Mouse (Mus musculus): ENCODE measurements at regions not wholly inside any gene's neighbourhood (a gene's known extent, or its start where the extent isn't known, plus 50 kb on each side); places are given as distances from the start of the nearest gene placed in this dataset.
A peak's percentile ranks its signal among the peaks of the same experiment; 100 is the strongest.

DNA sequence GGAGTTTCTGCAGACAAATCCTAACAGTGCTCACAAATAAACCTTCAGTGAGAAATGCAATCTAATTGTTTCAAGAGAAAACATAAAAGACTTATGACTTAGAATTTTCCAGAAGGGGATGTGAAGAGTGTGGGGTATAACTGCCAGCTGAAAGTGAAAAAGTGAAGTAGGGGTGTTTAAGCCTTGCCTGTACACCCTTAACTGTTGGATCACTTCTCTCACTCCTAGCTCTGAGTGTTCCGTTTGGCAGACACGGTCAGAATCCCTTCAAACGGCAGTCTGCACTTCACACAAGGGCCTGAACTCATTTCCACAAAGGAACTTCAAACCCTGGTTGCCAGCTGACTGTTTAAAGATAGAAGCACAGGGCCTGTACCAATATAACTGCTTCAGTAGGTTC is 101.2 kb upstream of the Mpp6 start:
- no peak overlapping the region for H3K4me3 ChIP-seq
- no peak overlapping the region for H3K9ac ChIP-seq
- no peak overlapping the region for H3K27ac ChIP-seq
- H3K27me3 ChIP-seq: no peaks in the 10 kb centered on the region
- no peaks in the 10 kb centered on the region for H3K9me3 ChIP-seq (replicated peaks)
- ATAC-seq (ENCODE audit: low FRiP score): no peak
- WGBS: 74% methylated on average over 3 of the region's 3 CpGs
- no peaks in the 10 kb centered on the region for H3K36me3 ChIP-seq
- peaks cover 3% of the 10 kb centered on the region; the same call in 1 of the 2 replicates for H3K4me1 ChIP-seq
- H3K4me2 ChIP-seq (replicated peaks): no peak overlapping the region

DNA sequence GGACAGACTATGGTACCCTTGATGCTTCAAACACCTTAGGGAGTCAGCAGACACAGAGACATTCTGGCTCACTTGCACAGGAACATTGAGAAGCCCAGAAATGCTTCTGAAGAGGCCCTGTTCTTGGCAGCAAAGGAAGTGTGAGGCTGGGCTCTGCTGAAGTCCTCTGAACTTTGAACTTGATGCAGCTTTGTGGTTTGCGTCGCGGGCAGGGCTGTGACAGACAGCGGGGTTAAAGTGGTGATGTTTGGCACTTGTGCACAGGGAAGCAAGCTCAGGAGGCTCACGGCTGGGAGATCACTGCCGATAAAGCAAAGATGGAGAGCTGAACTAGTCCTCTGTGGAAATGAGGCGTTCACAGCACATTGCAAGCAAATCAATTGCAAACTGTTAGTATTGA is 100.7 kb upstream of the Mpp6 start:
- no peak for ATAC-seq (ENCODE audit: low FRiP score)
- no peaks in the 10 kb centered on the region for H3K9me3 ChIP-seq (replicated peaks)
- no peak overlapping the region for H3K4me3 ChIP-seq
- no peak overlapping the region for H3K9ac ChIP-seq
- H3K27me3 ChIP-seq: no peaks in the 10 kb centered on the region
- H3K4me1 ChIP-seq: peaks cover 3% of the 10 kb centered on the region; the same call in 1 of the 2 replicates
- no peak overlapping the region for H3K4me2 ChIP-seq (replicated peaks)
- 74% methylated on average over 7 of the region's 7 CpGs for WGBS
- H3K36me3 ChIP-seq: no peaks in the 10 kb centered on the region
- no peak overlapping the region for H3K27ac ChIP-seq

DNA sequence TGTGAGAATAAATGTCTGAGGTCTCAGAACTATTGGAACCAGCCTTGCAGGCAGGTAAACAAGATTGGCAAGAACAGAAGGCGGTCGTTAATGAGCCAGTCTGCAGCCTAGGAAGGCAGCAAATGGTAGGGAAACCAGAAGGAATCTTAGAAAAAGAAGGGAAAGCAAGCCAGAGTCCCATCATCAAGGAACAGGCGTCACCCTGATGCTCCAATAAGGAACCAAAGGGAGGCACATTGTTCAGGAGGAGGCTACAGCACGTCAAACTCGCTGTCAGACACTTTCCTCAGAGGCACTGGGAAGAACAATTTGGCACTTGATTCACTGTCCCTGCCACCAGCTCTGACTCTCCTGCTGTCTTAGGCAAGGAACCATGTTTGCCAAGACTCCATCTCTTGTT is 100.2 kb upstream of the Mpp6 start:
- peaks cover 3% of the 10 kb centered on the region; the same call in 1 of the 2 replicates for H3K4me1 ChIP-seq
- no peaks in the 10 kb centered on the region for H3K36me3 ChIP-seq
- H3K4me2 ChIP-seq (replicated peaks): no peak overlapping the region
- H3K27me3 ChIP-seq: no peaks in the 10 kb centered on the region
- H3K9ac ChIP-seq: no peak overlapping the region
- WGBS: 72% methylated on average over 5 of the region's 5 CpGs
- no peak for ATAC-seq (ENCODE audit: low FRiP score)
- H3K9me3 ChIP-seq (replicated peaks): no peaks in the 10 kb centered on the region
- H3K4me3 ChIP-seq: no peak overlapping the region
- no peak overlapping the region for H3K27ac ChIP-seq

DNA sequence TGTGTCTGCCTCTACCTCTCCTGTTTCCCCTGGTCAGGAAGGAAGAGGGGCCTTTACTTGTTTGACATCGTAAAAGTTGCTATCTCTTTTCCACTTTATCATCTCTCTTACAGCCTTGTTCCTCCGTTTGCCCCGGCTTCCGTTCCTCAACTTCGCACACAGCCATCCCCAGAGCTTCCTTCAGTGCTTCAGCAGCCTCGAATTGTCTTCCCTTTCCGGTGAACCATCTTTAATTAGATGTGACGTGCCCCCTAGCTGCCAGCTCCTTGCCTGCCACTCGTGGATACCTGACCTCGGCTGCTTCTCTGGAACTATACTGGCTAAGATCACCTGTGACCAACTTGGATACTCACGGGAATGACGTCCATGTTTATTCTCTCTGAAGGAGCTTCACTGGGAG is 99.0 kb upstream of the Mpp6 start:
- H3K4me2 ChIP-seq (replicated peaks): no peak overlapping the region
- no peak for ATAC-seq (ENCODE audit: low FRiP score)
- no peaks in the 10 kb centered on the region for H3K27me3 ChIP-seq
- H3K9me3 ChIP-seq (replicated peaks): no peaks in the 10 kb centered on the region
- no peak overlapping the region for H3K27ac ChIP-seq
- 84% methylated on average over 12 of the region's 12 CpGs for WGBS
- no peak overlapping the region for H3K4me3 ChIP-seq
- no peaks in the 10 kb centered on the region for H3K36me3 ChIP-seq
- H3K4me1 ChIP-seq: peaks cover 3% of the 10 kb centered on the region; the same call in 1 of the 2 replicates
- no peak overlapping the region for H3K9ac ChIP-seq

DNA sequence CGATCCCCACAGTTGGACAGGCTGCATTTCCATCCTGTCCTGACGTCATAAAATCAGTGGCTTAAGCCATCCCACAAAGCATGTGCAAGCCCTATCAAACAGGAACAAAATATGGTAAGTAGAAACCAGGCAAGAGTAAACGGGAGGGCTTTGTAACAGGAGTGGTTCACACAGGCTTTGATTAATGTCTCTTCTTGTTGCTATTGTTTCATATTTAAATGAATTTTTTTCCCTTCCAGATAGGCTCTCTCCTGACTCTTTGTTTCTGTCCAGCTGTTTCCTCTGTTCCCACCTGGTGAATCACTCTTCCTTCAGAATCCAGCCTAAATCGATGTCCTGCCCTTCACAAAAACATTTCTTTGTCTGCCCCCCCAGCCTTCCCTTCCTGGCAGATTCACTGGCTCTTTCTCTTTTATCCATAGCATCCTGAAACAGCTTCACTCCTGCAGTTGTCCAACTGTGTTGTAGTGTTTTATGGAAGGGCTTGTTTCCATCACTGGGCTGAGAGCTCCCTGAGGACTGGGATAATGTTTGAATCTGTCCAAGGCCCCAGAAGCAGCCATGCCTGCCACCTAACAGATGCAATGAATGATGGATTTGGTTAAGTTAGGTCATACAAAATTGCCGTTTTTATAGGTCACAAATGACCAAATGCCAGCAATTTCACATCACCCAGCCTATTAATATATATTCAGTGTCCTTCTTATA is 98.1 kb upstream of the Mpp6 start:
- H3K36me3 ChIP-seq: no peaks in the 10 kb centered on the region
- H3K4me3 ChIP-seq: no peak overlapping the region
- H3K4me1 ChIP-seq: peaks cover 3% of the 10 kb centered on the region; the same call in 1 of the 2 replicates
- no peak overlapping the region for H3K4me2 ChIP-seq (replicated peaks)
- H3K27me3 ChIP-seq: no peaks in the 10 kb centered on the region
- no peak for ATAC-seq (ENCODE audit: low FRiP score)
- no peak overlapping the region for H3K9ac ChIP-seq
- no peaks in the 10 kb centered on the region for H3K9me3 ChIP-seq (replicated peaks)
- H3K27ac ChIP-seq: no peak overlapping the region
- WGBS: 53% methylated on average over 5 of the region's 5 CpGs

DNA sequence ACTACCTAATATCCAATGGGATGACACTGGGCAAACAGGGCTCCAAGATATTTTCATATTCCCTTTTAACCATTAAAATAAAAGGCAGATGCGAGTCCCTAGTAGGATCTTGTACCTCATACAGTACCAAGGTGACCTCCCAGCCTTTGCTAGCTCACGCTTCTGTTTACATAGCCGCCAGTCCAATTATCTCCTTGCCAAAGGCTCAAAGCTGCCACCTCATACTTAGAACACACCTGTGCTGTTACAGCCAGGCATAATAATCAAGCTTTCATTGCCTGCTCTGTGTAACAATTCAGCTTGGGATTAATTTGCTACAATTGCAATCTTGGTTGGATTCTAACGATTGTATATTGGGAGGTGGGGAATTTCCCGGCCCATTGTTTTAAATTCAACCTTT is 97.0 kb upstream of the Mpp6 start:
- H3K27me3 ChIP-seq: no peaks in the 10 kb centered on the region
- no peak overlapping the region for H3K27ac ChIP-seq
- no peaks in the 10 kb centered on the region for H3K36me3 ChIP-seq
- H3K4me2 ChIP-seq (replicated peaks): no peak overlapping the region
- peaks cover 3% of the 10 kb centered on the region; the same call in 1 of the 2 replicates for H3K4me1 ChIP-seq
- no peak overlapping the region for H3K4me3 ChIP-seq
- WGBS: 82% methylated on average over 5 of the region's 5 CpGs
- H3K9ac ChIP-seq: no peak overlapping the region
- no peak for ATAC-seq (ENCODE audit: low FRiP score)
- H3K9me3 ChIP-seq (replicated peaks): no peaks in the 10 kb centered on the region

DNA sequence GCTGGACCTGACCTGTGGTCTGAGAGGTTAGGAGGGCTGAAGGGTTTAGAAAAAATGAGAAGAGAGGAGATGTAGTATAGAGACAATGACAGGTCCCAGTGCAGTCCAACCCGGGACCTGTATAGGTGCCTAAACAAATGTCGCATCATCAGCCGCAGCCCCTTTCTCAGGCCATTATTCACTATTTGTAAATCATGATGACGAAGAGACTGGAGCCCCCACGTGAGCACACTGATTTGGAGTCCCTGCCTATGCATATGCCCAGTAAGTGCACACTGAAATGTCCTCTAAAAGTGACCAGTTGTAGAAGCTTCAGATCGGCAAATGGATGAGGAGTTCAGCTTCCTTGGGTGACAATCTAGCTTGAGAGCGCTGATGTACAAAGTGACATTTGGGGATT is 96.2 kb upstream of the Mpp6 start:
- H3K4me1 ChIP-seq: peaks cover 3% of the 10 kb centered on the region; the same call in 1 of the 2 replicates
- no peaks in the 10 kb centered on the region for H3K9me3 ChIP-seq (replicated peaks)
- WGBS: 84% methylated on average over 7 of the region's 7 CpGs
- no peak overlapping the region for H3K27ac ChIP-seq
- no peak for ATAC-seq (ENCODE audit: low FRiP score)
- H3K9ac ChIP-seq: no peak overlapping the region
- H3K36me3 ChIP-seq: no peaks in the 10 kb centered on the region
- H3K27me3 ChIP-seq: no peaks in the 10 kb centered on the region
- no peak overlapping the region for H3K4me3 ChIP-seq
- no peak overlapping the region for H3K4me2 ChIP-seq (replicated peaks)

DNA sequence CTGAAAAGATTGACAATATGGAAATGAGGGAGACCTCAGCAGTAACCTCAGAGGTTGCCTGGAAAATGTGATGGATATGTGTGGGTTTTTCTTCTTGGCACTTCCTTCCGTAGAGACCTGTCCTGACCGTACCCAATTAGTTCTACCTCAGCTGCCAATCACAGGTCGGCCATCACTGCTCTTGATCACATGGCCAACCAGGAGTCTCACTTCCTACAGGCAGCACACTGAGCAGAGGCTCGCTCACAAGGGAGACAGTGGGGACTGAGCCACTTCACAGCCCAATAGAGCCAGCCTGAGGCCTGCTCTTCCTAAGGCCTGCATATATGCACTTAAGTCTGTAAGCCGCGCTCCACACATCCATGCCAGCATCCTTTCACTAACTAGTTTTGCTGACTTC is 82.1 kb upstream of the Mpp6 start:
- Histone ChIP-seq H3K4me2 (replicated peaks) (no peak overlapping the region), H3K27me3 (no peaks in the 10 kb centered on the region), H3K9ac (no peak overlapping the region), H3K4me3 (no peak overlapping the region), H3K36me3 (no peaks in the 10 kb centered on the region), H3K27ac (no peak overlapping the region), H3K4me1 (peaks cover 5% of the 10 kb centered on the region), H3K9me3 (replicated peaks) (no peaks in the 10 kb centered on the region)
- 79% methylated on average over 6 of the region's 6 CpGs for WGBS
- ATAC-seq (ENCODE audit: low FRiP score): no peak

DNA sequence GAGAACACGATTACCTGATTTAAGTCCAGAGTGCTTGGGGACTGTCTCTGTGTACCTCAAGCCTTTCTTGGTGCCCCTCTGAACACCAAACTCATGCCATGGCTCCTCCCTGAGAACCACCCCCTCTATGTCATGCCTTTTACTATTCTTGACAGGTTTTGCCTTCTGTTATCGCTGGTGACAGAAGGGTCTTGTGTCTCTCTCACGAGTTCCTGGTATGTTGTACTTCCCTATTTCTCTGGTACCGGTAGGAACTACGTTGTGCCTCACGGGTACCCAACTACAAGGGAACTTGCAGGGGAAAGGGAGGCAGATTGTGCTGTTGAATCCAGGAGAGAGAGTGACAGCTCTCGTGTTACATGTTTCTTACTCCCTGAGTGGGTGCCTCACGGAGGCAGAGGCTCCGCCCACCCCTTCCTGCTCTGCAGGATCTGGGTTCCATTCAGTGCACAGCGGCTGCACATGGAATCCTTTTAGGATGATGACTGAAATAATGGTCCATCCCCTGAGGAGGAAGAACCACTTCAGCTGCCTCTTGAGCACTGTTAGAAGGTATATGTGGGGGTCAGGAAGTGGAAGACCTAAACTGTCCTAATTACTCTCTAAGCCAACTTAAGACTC is 80.0 kb upstream of the Mpp6 start:
- peaks cover 9% of the 10 kb centered on the region for H3K4me1 ChIP-seq
- H3K27me3 ChIP-seq: no peaks in the 10 kb centered on the region
- H3K36me3 ChIP-seq: no peaks in the 10 kb centered on the region
- H3K4me3 ChIP-seq: no peak overlapping the region
- 62% methylated on average over 10 of the region's 10 CpGs for WGBS
- no peak overlapping the region for H3K27ac ChIP-seq
- no peak overlapping the region for H3K4me2 ChIP-seq (replicated peaks)
- H3K9ac ChIP-seq: no peak overlapping the region
- no peak for ATAC-seq (ENCODE audit: low FRiP score)
- no peaks in the 10 kb centered on the region for H3K9me3 ChIP-seq (replicated peaks)

DNA sequence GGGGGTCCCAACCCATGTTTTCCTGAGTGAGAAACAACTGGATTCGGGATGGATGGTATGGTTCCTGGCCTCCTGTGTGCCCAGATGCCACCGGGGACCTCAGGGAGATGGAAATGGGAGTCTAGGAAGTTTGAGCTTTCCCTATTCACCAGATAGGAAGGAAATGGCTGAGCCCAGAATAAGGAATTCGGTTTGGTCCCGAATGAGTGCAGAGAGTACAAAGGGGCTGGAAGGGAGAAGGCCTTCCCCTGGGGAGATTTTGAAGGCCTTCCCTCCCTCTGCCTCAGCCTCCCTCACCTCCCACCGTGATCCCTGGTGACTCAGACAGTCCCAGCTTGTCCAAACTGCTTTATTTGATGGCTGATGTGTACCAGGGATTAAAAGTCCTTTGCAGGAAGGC is 78.7 kb upstream of the Mpp6 start:
- WGBS: 62% methylated on average over 5 of the region's 5 CpGs
- no peak overlapping the region for H3K4me3 ChIP-seq

DNA sequence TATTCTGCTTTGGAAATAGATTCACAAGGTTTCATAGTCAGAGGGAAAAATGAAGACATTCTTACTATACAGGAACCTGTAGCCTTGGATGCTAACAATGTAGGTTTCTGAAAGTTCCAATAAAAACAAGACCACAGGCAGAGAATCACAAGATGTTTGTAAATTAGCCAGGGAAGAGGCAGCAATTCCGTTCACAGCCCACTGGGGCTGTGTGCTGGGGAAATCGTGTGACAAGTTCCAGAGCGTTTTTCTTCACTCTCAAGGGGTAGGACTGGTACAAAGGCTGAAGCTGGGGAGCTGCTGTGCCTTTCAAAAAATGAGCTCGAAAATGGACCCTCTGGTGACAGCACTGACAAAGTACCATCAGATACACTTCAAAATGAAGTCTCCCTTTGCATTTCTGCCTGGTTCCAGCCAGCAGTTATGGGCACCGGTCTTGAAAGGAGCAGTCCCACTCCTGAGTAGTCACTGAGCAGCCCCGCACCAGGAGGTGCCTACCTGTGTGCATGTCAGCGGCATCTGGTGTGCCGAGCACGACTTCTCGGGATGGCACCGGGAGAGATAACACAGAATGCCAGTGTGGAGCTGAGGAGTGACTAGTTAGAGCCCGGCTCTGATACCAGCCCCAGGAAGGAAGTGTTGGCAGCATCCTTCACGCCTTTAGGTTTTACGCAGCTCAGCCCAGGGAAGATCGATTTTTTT is 77.0 kb upstream of the Mpp6 start:
- Histone ChIP-seq H3K4me1 (peaks cover 9% of the 10 kb centered on the region), H3K4me2 (replicated peaks) (peak overlapping the region; percentile 21; the same call in 1 of the 2 replicates), H3K4me3 (no peak overlapping the region), H3K9me3 (replicated peaks) (no peaks in the 10 kb centered on the region), H3K9ac (no peak overlapping the region), H3K27me3 (no peaks in the 10 kb centered on the region), H3K27ac (no peak overlapping the region), H3K36me3 (no peaks in the 10 kb centered on the region)
- 56% methylated on average over 15 of the region's 15 CpGs for WGBS
- no peak for ATAC-seq (ENCODE audit: low FRiP score)

More for the DNA sequence above, 78.7 kb upstream of the Mpp6 start:
- Histone ChIP-seq H3K27me3 (no peaks in the 10 kb centered on the region), H3K4me1 (peaks cover 9% of the 10 kb centered on the region), H3K9me3 (replicated peaks) (no peaks in the 10 kb centered on the region), H3K36me3 (no peaks in the 10 kb centered on the region), H3K9ac (no peak overlapping the region), H3K27ac (no peak overlapping the region), H3K4me2 (replicated peaks) (no peak overlapping the region)
- no peak for ATAC-seq (ENCODE audit: low FRiP score)

DNA sequence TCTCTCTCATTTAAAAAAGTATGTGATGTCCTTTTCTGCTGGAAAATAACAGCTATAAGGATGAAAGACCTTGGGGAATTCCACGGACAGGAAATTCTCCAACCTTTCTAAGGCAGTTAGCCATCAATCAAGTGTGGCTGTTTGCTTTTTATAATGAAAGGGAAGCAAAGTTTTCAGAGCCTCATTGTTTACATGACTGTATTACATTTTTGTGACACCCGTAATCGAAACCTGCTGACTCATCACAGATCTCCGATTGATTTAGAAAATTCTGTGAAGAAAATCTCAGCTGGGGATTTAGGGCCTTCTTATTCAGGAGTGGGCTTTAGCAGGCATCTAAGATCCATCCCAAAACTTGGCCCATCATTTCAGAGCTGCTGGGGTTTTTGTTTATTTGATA is 72.4 kb upstream of the Mpp6 start:
- no peak overlapping the region for H3K27ac ChIP-seq

More for the DNA sequence above, 72.4 kb upstream of the Mpp6 start:
- no peak overlapping the region for H3K4me2 ChIP-seq (replicated peaks)
- H3K36me3 ChIP-seq: no peaks in the 10 kb centered on the region
- H3K9me3 ChIP-seq (replicated peaks): no peaks in the 10 kb centered on the region
- 54% methylated on average over 4 of the region's 4 CpGs for WGBS
- H3K9ac ChIP-seq: no peak overlapping the region
- no peaks in the 10 kb centered on the region for H3K27me3 ChIP-seq
- ATAC-seq (ENCODE audit: low FRiP score): no peak
- no peak overlapping the region for H3K4me3 ChIP-seq
- H3K4me1 ChIP-seq: peaks cover 14% of the 10 kb centered on the region

Measured in hindbrain, embryonic 12.5 days (tissue).